In the genomic region with DNA sequence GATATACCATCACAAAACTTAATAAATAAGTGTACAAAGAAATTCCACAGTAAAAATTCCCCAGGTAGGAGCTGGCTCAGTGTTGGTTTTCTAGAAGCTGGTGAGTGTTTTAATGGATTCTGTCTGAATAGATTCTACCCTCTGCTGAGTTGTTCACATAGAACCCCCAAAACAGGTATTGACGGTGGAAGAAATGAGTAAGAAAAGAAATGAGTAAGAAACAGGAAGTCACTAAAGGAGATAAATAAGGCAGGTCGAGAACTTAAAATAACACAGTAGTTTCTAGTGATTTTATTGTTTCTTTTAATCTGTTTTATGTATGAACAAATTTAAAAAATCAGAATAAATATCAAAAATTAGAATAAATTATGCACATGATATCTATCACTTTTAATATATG, we compare ENCODE assay signal across 34 mouse cellular contexts.
"Had no signal": no experiment of that assay in that cellular context is flagged by ENCODE, and none has a peak within 500 bp of the region (broad histone marks: within the 10 kb centered on the region; RNA-seq: fewer than 3 reads in every experiment).

No protein-coding gene starts in this region.

- H3K9ac ChIP-seq: heart, embryonic 12.5 days; heart, embryonic 13.5 days; heart, embryonic 15.5 days; hindbrain, embryonic 12.5 days; hindbrain, embryonic 13.5 days; hindbrain, embryonic 14.5 days; hindbrain, embryonic 15.5 days; intestine, embryonic 15.5 days; kidney, embryonic 15.5 days had no signal

- H3K4me3 ChIP-seq: heart, embryonic 12.5 days; heart, embryonic 13.5 days; heart, embryonic 15.5 days; hindbrain, embryonic 10.5 days; hindbrain, embryonic 12.5 days; hindbrain, embryonic 13.5 days; hindbrain, embryonic 15.5 days; intestine, embryonic 15.5 days; kidney, embryonic 15.5 days; layer of hippocampus, adult 2 months; left cerebral cortex, adult 2 months had no signal

- H3K9me3 ChIP-seq: heart, embryonic 12.5 days; heart, embryonic 13.5 days; heart, embryonic 15.5 days; hindbrain, embryonic 10.5 days; hindbrain, embryonic 12.5 days; hindbrain, embryonic 13.5 days; hindbrain, embryonic 15.5 days; intestine, embryonic 15.5 days; kidney, embryonic 15.5 days had no signal

- H3K4me2 ChIP-seq: heart, embryonic 11.5 days; heart, embryonic 12.5 days; heart, embryonic 13.5 days; heart, embryonic 15.5 days; hindbrain, embryonic 12.5 days; hindbrain, embryonic 13.5 days; hindbrain, embryonic 14.5 days; hindbrain, embryonic 15.5 days; intestine, embryonic 15.5 days; kidney, embryonic 15.5 days had no signal

- H3K4me1 ChIP-seq: heart, embryonic 15.5 days; hindbrain, embryonic 12.5 days; hindbrain, embryonic 13.5 days; hindbrain, embryonic 15.5 days; intestine, embryonic 15.5 days; kidney, embryonic 15.5 days had no signal

- DNase-seq: heart, postnatal 10 days; heart, postnatal 14 days; heart, postnatal 36 days; heart, postnatal 4 days; kidney, adult 11 months; kidney, adult 18-20 months; kidney, adult 2 months; kidney, adult 8-10 months; kidney, adult 9 months; kidney, postnatal 10 days; kidney, postnatal 14 days; kidney, postnatal 25 days; kidney, postnatal 36 days; kidney, postnatal 4 days; layer of hippocampus, adult 9-11 months; layer of hippocampus, postnatal 36 days had no signal

- H3K36me3 ChIP-seq: heart, embryonic 15.5 days; hindbrain, embryonic 10.5 days; hindbrain, embryonic 12.5 days; hindbrain, embryonic 13.5 days; hindbrain, embryonic 15.5 days; intestine, embryonic 15.5 days; kidney, embryonic 15.5 days had no signal

- H3K27me3 ChIP-seq: heart, embryonic 12.5 days; heart, embryonic 13.5 days; heart, embryonic 15.5 days; hindbrain, embryonic 12.5 days; hindbrain, embryonic 13.5 days; hindbrain, embryonic 15.5 days; intestine, embryonic 15.5 days; kidney, embryonic 15.5 days had no signal

- ATAC-seq: hindbrain, postnatal 0 days; inflammation-experienced regulatory T-cells, adult 6 months; intestine, embryonic 15.5 days; intestine, embryonic 16.5 days; intestine, postnatal 0 days had no signal

- H3K27ac ChIP-seq: heart, embryonic 13.5 days; heart, embryonic 15.5 days; hindbrain, embryonic 10.5 days; hindbrain, embryonic 12.5 days; hindbrain, embryonic 13.5 days; hindbrain, embryonic 14.5 days; hindbrain, embryonic 15.5 days; hindbrain, postnatal 0 days; intestine, embryonic 15.5 days; kidney, embryonic 15.5 days; kidney, postnatal 0 days; layer of hippocampus, adult 2 months; left cerebral cortex, adult 2 months had no signal
